Mouse (Mus musculus) liver, embryonic 14.5 days (tissue): Measurements from ENCODE around the gene Heatr4. TPM values are rescaled to one million over a fixed set of nuclear protein-coding genes. Genes with fewer than 3 reads are reported as not detected.

Experiments used
- ATAC-seq: fragments of 200-750 bp; cut with Nextera tagmentation; 2 replicates; pipeline ENCODE4 v1.8.0; 2017; ENCODE audit warnings: moderate number of reproducible peaks, mild to moderate bottlenecking, moderate library complexity; ENCODE audit not compliant: insufficient read depth
- DNase-seq, 3 experiments: peaks; one replicate each; pipeline ENCODE4 v3.0.0-alpha.2; 2012 to 2013; ENCODE audit warnings: low read depth in 3 of 3, low spot score in 3 of 3
- H3K27ac ChIP-seq: fragments of 300-500 bp; sonication (generic); 2 replicates; pipeline ENCODE4 v1.5.1; 2014; ENCODE audit warnings: moderate library complexity, mild to moderate bottlenecking, control low read depth, inconsistent platforms
- H3K27me3 ChIP-seq: fragments of 300-500 bp; sonication (generic); 2 replicates; pipeline ENCODE4 v1.6.1; 2014; ENCODE audit warnings: mild to moderate bottlenecking, low read length, moderate library complexity; ENCODE audit not compliant: control insufficient read depth, insufficient read depth
- H3K36me3 ChIP-seq: fragments of 300-500 bp; sonication (generic); replicated peaks from 2 replicates; pipeline ENCODE4 v1.6.1; 2014; ENCODE audit warnings: low read depth; ENCODE audit not compliant: control insufficient read depth, insufficient read depth
- H3K4me1 ChIP-seq, 2 experiments: fragments of 200-500 bp in 1 of 2; fragments of 300-500 bp in 1 of 2; sonication (generic) in 1 of 2; replicated peaks; 2 replicates each; pipeline ENCODE4 v1.6.1; 2012 to 2014; ENCODE audit warnings: antibody characterized with exemption in 1 of 2, inconsistent platforms in 1 of 2, low read length in 1 of 2; ENCODE audit not compliant: control insufficient read depth in 2 of 2, insufficient read depth in 2 of 2
- H3K4me2 ChIP-seq: fragments of 300-500 bp; sonication (generic); 2 replicates; pipeline ENCODE4 v1.6.1; 2014; ENCODE audit warnings: low read depth, mild to moderate bottlenecking, control low read depth, moderate library complexity
- H3K4me3 ChIP-seq, 2 experiments: fragments of 200-500 bp in 1 of 2; fragments of 300-500 bp in 1 of 2; sonication (generic) in 1 of 2; 2 replicates each; pipeline ENCODE4 v1.5.1; 2012 to 2014; ENCODE audit warnings: low read depth in 2 of 2, low read length in 2 of 2, mild to moderate bottlenecking in 2 of 2, control low read depth in 1 of 2, inconsistent platforms in 1 of 2, moderate library complexity in 1 of 2; ENCODE audit not compliant: insufficient read depth in 1 of 2
- H3K9ac ChIP-seq: fragments of 300-500 bp; sonication (generic); replicated peaks from 2 replicates; pipeline ENCODE4 v1.6.1; 2014; ENCODE audit warnings: mild to moderate bottlenecking, control low read depth, moderate library complexity
- H3K9me3 ChIP-seq: fragments of 300-500 bp; sonication (generic); 2 replicates; pipeline ENCODE4 v1.6.1; 2016; ENCODE audit warnings: low read length, mixed read lengths; ENCODE audit not compliant: control insufficient read depth
- CTCF ChIP-seq: IDR thresholded peaks from 2 replicates; pipeline ENCODE4 v1.5.1; 2016; ENCODE audit warnings: antibody characterized with exemption, low read depth, control low read depth
- EP300 ChIP-seq: IDR thresholded peaks from 2 replicates; pipeline ENCODE4 v1.6.1; 2016; ENCODE audit warnings: antibody characterized with exemption, low read depth
- WGBS: fragments of 180-500 bp; shearing (Covaris S2); extraction: QIAGEN DNeasy Blood & Tissue Kit; methylation state at CpG from one replicate; pipeline ENCODE4 v1.1.7; 2014; ENCODE audit not compliant: insufficient replicate concordance; 5-methylcytosine and 5-hydroxymethylcytosine counted together
- polyA plus RNA-seq, 2 experiments: library from polyadenylated mRNA; depleted of rRNA in 1 of 2; stranded (reverse) in 1 of 2; unstranded in 1 of 2; fragments of >200 nt; fragmentation: Nextera tagmentation in 1 of 2; extraction: Ambion mirVana in 1 of 2; gene quantifications; 2 replicates each; pipeline versions ENCODE4 v1.2.1 to v1.2.3; 2012 to 2014

The Heatr4 gene
- polyA plus RNA-seq, 2 experiments = not detected

- Histone ChIP-seq H3K36me3 (no peaks in the 10 kb centered on the region), H3K9me3 (no peaks in the 10 kb centered on the region), H3K4me2 (no peak overlapping the region), H3K4me1 (peaks cover 9 to 27% of the 10 kb centered on the region in 2 experiments), H3K27me3 (no peaks in the 10 kb centered on the region), H3K27ac (no peak overlapping the region), H3K4me3 (no peak overlapping the region), H3K9ac (no peak overlapping the region)
- ATAC-seq = no peak
- no peak for TF ChIP-seq EP300
- no peak for TF ChIP-seq CTCF
- WGBS = 63% methylated on average over 10 of the region's 10 CpGs
- no peak for DNase-seq
Measured at GRCm38 (mm10) chr12:83937600-83937999, 47.1 kb downstream of the Heatr4 start.

- H3K4me3 ChIP-seq = no peak overlapping the region
- no peak overlapping the region for H3K27ac ChIP-seq
- no peaks in the 10 kb centered on the region for H3K9me3 ChIP-seq
- H3K9ac ChIP-seq = no peak overlapping the region
- H3K27me3 ChIP-seq = no peaks in the 10 kb centered on the region
- H3K36me3 ChIP-seq = no peaks in the 10 kb centered on the region
- no peak for TF ChIP-seq CTCF
- no peak for TF ChIP-seq EP300
- DNase-seq (no peak), ATAC-seq (no peak)
- peaks cover 2 to 7% of the 10 kb centered on the region in 2 experiments; a peak in 3 of 4 replicates for H3K4me1 ChIP-seq
- 3% methylated on average over 2 of the region's 2 CpGs for WGBS
- no peak overlapping the region for H3K4me2 ChIP-seq
Measured at GRCm38 (mm10) chr12:83929186-83929804, 55.4 kb downstream of the Heatr4 start.

- Histone ChIP-seq H3K4me3 (no peak overlapping the region), H3K27me3 (no peaks in the 10 kb centered on the region), H3K4me2 (no peak overlapping the region), H3K36me3 (no peaks in the 10 kb centered on the region), H3K4me1 (peaks cover 2 to 14% of the 10 kb centered on the region in 2 experiments; a peak in 3 of 4 replicates), H3K27ac (no peak overlapping the region), H3K9ac (no peak overlapping the region), H3K9me3 (no peaks in the 10 kb centered on the region)
- WGBS = 20% methylated on average over 4 of the region's 4 CpGs
- ATAC-seq (no peak), DNase-seq (no peak)
- no peak for TF ChIP-seq CTCF
- TF ChIP-seq EP300 = no peak
Measured at GRCm38 (mm10) chr12:83927747-83928146, 56.9 kb downstream of the Heatr4 start.

- TF ChIP-seq EP300 (no peak), CTCF (no peak)
- Histone ChIP-seq H3K4me2 (no peak overlapping the region), H3K9ac (no peak overlapping the region), H3K4me1 (peaks cover 2 to 14% of the 10 kb centered on the region in 2 experiments; a peak in 3 of 4 replicates), H3K27me3 (no peaks in the 10 kb centered on the region), H3K27ac (no peak overlapping the region), H3K9me3 (no peaks in the 10 kb centered on the region), H3K4me3 (no peak overlapping the region), H3K36me3 (no peaks in the 10 kb centered on the region)
- ATAC-seq (no peak), DNase-seq (no peak)
- 76% methylated on average over 2 of the region's 2 CpGs for WGBS
Measured at GRCm38 (mm10) chr12:83926061-83926460, 58.6 kb downstream of the Heatr4 start.

- Histone ChIP-seq H3K4me2 (peak overlapping the region; percentile 22), H3K36me3 (no peaks in the 10 kb centered on the region), H3K4me3 (no peak overlapping the region), H3K9me3 (no peaks in the 10 kb centered on the region), H3K27ac (no peak overlapping the region), H3K27me3 (no peaks in the 10 kb centered on the region), H3K4me1 (peaks cover 2 to 18% of the 10 kb centered on the region in 2 experiments; a peak in 3 of 4 replicates), H3K9ac (no peak overlapping the region)
- DNase-seq (no peak), ATAC-seq (no peak)
- 57% methylated on average over 7 of the region's 7 CpGs for WGBS
- TF ChIP-seq EP300 (no peak), CTCF (no peak)
Measured at GRCm38 (mm10) chr12:83925160-83925703, 59.4 kb downstream of the Heatr4 start.
